Mouse (Mus musculus) gastrocnemius, postnatal 4 days (tissue): ENCODE measurements around the gene Hs3st6. TPM values are rescaled to one million over a fixed set of nuclear protein-coding genes. Genes with fewer than 3 reads are reported as not detected.

Source experiments
- DNase-seq, 2 experiments: peaks; one replicate each; pipeline ENCODE4 v3.0.0; 2021 to 2022; ENCODE audit warnings: low spot score in 2 of 2, mixed read lengths in 2 of 2
- total RNA-seq, 2 experiments: library from RNA; stranded (reverse); gene quantifications; 2 replicates each; pipeline ENCODE4 v1.2.3; 2021

Gene Hs3st6
- total RNA-seq, 2 experiments from 2014 or later: not detected

DNA sequence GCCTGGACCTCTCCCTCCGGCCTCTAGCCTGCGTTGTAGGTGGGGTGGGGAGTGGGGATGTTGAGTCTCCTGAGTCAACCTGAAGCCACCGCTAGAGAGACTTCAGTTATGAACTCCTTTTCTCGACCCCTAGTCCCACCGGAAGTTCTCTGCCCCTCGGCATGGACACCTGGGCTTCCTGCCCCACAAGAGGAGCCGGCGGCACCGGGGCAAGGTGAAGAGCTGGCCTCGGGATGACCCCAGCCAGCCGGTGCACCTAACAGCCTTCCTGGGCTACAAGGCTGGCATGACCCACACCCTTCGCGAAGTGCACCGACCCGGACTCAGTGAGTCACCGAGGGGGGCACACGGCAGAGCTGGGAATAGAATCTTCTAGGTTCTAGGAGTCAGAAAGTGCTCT lies 24.6 kb upstream of the Hs3st6 start:
- DNase-seq: no peak

DNA sequence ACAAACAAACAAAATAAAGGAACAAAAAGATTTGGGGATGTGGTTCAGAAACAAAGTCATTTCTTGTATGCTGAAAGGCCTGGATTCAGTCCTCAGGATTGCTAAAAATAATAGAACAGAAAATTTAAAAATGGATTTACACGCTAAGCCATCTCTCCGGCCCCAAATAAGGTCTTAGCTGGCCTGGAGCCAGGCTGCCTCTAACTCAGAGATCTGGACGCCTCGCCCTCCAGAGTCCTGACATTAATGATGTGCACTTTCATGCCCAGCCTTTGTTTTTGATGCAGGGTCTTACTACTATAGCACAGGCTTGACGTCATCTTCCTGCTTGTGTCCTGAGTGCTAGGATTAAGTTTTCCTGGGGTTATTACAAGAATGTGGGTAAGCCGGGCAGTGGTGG lies 23.7 kb upstream of the Hs3st6 start:
- DNase-seq: no peak

DNA sequence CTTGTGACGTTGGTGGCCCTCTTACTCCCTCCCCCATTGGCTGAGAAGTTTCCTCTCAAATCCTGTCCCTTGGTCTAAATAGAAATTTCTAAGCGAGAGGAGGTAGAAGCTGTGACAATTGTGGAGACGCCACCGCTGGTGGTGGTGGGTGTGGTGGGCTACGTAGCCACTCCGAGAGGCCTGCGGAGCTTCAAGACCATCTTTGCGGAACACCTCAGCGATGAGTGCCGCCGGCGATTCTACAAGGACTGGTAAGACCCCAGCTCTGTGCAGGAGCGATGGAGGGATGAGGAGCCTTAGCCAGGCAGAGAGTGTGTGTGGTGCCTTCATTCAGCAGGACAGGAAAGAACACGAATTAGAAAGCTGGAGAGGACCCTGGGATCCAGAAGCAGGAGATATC lies 22.0 kb upstream of the Hs3st6 start:
- no peak for DNase-seq

DNA sequence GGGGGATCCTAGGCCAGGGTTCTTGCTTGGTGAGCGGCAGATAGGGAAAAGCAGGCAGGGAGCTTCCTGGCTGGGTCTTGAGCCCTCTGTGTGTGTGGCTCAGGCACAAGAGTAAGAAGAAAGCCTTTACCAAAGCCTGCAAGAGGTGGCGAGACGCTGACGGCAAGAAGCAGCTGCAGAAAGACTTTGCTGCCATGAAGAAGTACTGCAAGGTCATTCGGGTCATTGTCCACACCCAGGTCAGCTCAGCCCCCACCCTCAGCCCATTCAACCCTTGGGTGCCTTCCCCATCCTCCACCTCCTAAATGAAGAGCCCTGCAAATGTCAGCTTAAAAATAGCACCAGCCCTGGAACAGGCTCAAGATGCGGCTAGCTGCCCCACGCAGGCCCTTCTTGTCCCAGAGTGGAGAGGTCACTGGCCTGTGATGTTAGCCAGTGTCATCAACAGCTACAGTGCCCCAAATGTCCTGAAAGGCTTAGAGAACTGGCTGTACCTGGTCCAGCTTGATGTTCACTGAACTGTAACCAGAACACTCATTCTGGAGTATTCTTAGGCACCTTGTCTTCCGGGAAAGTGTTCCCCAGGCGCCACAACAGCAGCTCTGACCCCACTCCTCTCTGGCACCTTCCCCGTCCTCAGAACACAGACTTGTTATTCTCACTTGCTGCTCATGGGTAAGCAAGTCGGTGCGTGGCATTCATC lies 20.4 kb upstream of the Hs3st6 start:
- no peak for DNase-seq

DNA sequence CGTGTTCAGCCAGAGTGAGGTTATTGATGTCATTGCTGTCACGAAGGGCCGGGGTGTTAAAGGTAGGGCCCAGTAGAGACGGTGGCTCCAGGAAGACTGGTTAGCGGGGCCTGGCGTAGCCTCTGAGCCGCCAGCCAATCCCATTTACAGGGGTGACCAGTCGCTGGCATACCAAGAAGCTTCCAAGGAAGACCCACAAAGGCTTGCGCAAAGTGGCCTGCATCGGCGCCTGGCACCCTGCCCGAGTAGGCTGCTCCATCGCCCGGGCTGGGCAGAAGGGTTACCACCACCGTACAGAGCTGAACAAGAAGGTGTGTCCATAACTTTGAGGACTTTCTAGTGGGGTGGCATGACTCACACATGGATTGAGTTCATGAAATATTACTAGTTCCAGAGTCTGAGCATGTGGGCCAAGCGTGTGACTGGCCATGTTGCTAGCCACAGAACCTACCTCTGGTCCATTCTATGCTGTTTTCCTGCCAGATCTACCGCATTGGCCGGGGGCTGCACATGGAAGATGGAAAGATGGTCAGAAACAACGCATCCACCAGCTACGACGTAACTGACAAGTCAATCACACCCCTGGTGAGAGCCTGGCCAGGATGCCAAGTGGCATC lies 19.2 kb upstream of the Hs3st6 start:
- DNase-seq: no peak

DNA sequence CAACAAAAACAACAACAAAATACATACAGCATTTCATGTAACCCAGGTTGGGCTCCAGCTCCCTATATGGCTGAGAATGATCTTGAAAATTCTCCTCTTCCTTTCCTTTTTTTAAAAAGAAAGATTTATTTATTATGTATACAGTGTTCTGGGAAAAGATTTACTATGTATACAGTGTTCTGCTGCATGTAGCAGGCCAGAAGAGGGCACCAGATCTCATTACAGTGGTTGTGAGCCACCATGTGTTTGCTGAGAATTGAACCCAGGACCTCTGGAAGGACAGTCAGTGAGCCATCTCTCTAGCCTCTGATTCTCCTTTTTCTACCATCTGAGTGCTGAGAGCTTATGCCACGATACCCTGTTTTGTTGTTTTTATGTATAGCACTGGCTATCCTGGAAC lies 18.3 kb upstream of the Hs3st6 start:
- DNase-seq: no peak

DNA sequence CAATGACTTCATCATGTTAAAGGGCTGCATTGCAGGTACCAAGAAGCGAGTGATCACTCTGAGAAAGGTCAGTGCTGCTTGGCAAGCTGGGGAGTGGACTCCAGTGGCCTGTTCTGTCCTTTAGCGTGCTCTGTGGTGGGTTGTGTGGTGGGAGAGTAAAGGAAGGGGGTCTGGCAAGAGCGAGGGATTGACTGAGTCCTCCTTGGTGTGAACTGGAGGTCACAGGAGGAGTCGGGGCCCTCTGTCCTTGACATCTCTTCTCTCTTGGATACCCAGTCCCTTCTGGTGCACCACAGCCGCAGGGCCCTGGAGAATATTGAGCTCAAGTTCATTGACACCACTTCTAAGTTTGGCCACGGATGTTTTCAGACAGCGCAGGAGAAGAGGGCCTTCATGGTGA lies 17.3 kb upstream of the Hs3st6 start:
- DNase-seq: no peak

DNA sequence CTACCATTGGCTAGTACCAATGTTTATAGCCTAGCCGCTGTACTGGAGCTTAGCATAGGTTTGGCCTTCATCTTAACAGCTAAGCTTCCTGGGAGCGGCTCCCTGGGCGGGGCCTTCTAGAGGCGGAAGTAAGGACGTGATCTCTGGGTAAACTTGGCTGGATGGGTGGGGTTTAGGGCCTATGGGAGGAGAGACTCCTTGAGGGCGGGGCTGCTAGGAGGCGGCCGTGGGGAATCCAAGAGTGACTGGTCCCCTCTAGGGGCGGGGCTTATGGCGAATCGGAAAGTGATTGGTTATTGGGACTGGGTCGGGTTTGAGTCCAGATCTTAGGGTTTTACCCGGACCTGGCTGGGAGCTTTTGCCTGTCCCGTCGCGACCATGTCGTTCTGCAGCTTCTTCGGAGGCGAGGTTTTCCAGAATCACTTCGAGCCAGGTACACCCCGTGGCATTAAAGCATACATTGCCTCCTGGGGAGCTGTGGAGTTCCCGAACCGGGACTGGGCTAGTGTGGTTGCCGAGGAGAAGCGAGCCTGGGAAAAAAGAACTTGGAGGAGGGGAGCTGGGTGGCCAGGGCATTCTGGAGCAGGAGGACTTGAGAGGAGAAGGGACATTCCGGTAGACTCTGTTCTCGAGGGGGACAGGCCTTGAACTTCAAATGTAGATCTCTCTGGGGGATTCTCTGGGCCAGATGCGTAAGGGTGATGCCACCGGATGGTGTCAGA lies 16.3 kb upstream of the Hs3st6 start, which contains the start of gene Msrb1:
Msrb1 (plus strand) TSS at position 313 of the 722 bp plus-strand sequence.
- peak; percentile 84 to 95 for DNase-seq

DNA sequence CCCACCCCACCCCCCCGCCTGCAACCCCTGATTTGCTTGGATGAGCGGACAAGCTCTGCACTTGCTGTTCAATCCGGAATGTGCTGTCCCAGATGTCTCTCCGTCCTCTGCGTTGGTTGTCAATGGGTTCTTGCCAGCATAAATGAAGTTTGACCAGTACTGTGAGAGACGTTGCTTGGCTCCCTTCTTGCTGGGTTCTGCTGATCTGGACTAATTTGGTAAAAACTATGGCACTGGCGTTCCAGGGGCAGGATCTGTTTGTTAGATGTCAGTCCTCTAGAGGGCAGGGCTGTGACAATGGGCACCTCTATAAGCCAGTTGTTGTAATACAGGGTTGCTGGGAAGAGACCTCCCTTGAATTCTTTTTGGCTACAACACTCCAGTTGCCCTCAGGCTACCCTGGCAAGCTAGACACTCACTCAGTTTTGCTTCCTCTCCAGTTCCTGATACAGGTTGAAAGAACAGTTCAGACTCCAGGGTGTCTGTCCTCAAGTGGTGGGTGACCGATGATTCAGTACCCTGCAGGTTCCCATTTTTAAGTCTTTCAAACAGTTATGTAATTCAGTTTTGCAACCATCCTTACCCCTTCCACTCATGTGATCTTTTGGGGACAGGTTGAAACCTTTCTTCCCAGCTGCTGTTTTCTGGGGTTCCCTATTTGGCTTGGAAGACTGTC lies 15.5 kb upstream of the Hs3st6 start:
- no peak for DNase-seq

DNA sequence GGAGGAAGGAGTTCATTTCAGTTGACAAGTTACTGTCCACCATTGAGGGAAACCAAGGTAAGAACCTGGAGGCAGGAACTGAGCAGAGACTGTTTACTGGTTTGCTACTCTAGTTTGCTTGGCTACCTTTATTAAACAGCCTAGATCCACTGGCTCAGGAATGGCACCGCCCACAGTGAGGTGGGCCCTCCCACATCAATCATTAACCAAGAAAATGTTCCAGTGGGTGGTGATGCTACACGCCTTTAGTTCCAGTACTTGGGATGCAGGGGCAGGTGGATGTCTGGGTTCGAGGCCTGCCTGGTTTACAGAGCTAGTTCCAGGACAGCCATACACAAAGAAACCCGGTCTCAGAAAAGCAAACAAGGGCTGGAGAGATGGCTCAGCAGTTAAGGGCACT lies 14.6 kb upstream of the Hs3st6 start:
- no peak for DNase-seq

DNA sequence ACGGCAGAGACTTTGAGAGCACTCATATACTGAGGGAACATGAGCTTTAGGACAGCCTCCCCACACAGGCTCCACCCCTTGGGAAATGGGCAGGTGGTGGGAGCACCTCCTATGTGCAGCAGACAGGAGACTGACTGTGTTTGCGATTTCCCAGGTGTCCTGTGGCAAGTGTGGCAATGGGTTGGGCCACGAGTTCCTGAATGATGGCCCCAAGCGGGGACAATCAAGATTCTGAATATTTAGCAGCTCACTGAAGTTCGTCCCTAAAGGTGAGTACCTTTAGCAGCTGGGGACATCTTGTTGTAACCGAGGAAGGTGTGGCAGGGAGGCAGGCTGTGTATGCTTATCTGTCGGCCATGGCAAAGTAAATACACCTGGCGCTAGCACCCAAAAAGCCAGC lies 12.9 kb upstream of the Hs3st6 start:
- DNase-seq: no peak

DNA sequence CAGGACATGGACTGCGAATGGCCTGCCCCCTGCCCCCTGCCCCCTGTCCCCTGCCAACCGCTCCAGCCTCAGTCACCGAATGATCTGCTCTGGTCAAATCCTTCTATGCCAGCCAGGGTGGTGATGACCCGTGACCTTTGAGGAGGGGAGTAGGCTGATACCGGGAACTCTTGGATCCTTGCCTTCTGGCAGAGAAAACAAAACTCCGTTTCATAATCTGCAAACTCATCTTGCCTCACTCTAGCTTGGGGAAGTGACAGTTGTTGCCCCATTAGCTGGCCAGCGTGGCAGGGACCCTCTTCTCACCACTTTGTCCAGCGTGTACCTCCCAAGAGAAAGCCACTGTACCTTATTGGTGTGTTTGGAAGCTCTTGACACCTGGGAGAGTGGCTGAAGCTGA lies 10.5 kb upstream of the Hs3st6 start:
- DNase-seq: no peak

DNA sequence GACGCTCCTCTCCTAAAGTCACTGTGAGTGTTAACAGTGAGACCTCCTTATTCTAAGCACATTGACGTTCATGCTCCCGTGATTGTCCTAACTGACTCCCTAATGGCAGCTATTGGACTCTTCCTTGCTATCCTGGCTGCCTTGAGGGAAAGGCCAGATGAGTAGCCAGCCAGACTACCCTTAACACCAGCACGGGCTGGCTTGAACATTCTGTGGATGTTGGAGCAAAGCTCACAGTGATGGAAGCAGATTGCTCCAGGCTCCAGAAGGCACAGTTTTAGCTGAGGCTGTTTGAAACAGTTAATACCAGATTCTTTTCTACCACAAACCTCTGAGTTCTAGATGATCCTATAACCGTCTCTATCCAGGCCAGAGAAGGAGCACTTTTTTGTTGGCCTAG lies 8.9 kb upstream of the Hs3st6 start:
- no peak for DNase-seq

DNA sequence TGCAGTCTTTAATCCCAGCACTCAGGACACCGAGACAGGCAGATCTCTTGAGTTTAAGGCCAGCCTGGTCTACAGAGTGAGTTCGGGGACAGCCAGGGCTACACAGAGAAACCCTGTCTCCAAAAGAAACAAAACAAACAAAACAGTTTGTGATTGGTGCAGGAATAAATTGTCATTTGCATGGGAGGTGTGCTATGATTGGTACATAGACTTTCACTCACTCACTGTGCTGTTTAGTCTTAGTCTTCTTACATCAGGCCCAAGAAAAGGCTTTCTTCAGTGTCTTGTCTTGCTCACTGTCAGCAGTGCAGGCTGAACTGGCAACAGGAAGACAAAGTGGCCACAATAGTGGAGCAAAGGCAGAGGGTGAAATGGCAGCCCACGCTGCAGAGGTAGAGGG lies 8.4 kb upstream of the Hs3st6 start:
- DNase-seq: no peak

DNA sequence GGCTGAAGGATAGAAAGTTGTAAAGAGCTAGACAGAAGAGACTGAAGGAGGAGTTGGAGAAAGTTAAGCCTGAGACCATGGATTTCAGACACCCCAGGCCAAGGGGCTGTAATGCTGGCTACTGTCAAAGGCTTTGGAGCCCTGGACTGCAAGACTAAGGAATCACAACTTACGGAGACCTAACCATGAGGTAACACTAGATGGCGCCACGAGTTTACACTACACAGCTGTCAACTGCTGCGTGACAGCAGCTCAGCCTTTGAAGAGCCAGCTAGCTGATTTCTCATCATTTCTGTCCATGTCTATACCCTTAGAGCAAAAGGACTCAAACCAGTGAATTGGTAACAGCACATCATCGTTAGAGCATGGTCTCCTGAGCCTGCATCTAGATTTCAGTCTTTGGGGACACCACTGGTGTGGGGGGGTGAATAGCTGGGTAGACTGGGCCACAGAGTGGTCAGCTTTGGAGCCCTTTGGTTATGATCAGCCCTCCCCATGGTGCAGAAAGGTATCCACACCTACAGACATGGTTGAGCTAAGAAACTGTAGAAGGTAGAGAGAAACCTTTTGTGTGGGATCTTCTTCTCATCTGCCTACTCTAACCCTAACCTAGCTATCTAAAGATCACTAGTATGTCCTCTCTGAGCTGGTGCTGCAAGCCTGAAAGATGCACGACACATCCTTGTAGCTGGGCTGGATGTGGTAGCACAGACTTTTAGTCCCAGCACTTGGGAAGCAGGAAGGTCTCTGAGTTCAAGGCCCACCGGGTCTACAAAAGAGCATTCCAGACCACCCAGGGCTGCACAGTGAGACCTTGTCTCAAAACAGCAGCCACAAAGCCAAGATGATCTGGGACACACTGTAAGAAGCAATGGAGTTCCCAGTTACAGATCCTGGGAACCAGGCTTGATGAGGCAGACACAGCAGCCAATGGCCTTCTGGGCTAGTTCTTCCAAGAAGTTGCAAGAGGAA lies 7.0 kb upstream of the Hs3st6 start:
- peak; percentile 58 to 80 for DNase-seq

DNA sequence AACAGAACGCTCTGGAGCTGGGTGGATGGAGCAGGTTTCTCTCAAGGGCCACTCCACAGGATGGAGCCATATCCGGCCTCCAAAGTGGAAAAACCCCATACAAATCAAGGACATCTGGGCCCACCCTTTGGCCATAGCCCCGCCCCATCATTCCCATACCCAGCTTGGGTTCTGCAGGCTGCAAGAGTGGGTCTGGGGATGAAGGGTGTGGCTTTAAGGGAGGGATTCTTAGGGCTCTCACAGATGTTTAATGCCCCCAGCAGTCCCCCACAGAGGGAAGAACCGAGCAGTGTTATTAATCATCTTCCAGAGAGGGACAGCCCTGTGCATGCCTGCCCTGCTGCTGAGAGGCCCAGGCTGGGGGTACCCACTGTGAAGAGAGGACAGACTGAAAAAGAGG lies 5.8 kb upstream of the Hs3st6 start:
- no peak for DNase-seq

DNA sequence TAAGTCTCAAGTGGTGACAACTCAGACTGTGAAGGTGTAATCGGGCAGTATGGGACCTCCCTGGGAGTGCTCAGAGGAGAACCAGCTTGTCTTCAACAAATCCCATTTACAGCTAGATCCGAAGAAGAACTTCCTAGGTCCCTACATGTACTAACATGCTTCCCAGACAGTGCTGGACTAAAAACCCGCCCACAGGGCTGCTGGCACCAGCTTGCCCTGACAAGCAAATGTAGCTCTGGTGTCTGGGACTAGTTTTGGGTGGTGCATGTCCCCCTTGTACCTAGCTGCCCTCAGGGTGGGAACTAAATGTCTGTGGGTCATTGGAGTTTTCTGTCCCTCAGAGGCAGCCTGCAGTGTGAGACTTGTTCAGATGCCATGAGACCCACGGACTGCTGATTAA lies 1.3 kb upstream of the Hs3st6 start:
- no peak for DNase-seq

DNA sequence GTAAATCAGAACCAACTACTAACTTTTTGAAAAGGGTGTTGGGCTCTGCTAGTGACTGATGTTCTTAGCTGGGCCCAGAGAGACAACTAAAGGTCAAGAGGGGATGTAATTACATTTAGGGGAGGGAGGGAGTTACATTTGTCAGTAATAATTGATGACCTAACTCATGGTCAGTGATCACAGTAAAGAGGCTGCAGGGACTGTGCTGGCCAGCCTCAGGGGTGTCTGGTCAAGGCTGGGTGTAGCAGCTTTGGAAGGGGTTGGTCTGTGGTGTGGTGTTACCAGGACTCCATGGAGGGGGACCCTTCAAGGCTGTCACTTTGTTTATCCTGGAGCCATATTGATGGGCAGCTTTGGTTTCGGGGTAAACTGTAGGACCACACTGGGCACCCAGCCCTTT lies 4.6 kb downstream of the Hs3st6 start:
- no peak for DNase-seq

DNA sequence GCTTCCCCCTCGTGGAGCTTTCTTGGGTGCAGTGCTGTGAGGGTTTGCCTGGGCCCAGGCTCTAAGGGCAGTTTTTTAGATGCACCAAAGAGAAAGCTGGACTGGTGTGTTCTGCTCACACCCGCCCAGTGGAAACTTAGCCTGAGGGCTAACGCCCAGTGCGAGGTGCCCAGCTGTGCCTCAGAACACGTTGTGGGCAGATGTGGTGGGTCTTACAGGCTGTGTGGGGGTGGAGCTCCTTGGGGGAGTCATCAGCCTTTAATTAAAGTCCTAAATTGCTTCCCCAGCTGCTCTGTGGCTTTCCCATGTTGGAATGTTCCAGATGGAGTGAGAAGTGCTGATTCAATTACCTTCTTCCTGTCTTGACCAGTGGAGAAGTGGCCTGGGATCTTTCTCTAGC lies 8.3 kb downstream of the Hs3st6 start:
- no peak for DNase-seq

DNA sequence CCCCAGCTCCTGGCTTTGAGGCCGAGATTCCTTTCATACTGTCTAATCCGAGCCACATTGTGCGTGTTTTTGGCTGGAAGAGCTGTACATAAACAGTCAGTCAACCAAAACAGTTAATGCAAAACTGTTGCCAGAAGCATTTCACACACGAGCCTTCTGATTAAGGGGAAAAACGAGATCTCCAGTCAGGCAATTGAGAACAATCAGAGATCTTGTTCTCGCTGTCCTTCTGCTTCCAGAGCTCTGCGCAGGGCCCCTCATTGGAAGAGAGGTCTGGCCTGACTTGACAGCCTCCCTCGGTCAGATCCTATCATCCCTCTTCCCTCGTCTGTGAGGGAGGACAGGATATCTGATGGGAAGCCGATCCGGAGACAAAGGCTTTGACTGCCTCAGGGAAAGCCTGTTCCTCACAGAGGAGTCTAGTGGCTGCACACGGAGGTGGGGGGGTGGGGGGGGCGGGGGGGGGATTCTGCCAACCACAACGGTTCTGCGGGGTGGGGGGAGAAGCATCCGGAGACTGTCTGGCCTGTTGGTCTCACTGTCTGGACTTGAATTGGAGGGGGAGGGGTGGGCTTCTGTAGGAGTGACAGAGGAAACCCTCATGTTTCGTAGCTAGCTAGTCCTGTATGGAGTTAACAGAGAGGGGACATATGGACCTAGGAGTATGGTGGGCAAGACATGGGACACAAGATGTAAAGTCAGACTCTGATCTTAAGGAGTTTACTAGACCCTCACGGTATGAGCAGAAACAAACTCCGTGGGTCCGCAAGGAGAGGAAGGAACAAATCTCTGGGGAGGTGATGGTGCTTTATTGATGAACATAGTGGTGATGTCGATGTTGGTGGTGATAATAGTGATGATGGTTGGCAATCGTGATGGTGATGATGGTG lies 12.5 kb downstream of the Hs3st6 start:
- no peak for DNase-seq
